Mouse (Mus musculus): Measurements from ENCODE around the gene Ccnl2.

- TF ChIP-seq CTCF (IDR thresholded peaks at IDR 0.05; ENCODE audit: borderline replicate concordance, insufficient read depth, low read length), result no peak
- no peak for TF ChIP-seq POLR2A (IDR thresholded peaks at IDR 0.05; ENCODE audit: low read depth, low read length)
Observed at GRCm38 (mm10) chr4:155843231-155843630, 30.9 kb downstream of the Ccnl2 start.

All from embryonic fibroblast, embryonic 13.5 days (primary cell).